Mouse (Mus musculus) kidney, adult 8-10 months (tissue): ENCODE results near the gene Gorasp2.
A peak's percentile ranks its signal among the peaks of the same experiment; 100 is the strongest.

Source experiments
- DNase-seq, 2 experiments: peaks; one replicate each; pipeline ENCODE4 v3.0.0; 2022

Gorasp2 gene

GRCm38 (mm10) chr2:70660887-70661714 is at the start of gene Gorasp2:
Gorasp2 (plus strand) TSS chr2:70661576.
- DNase-seq: peak; percentile 95 to 97

GRCm38 (mm10) chr2:70614745-70615351 is 46.5 kb upstream of the Gorasp2 start:
- no peak for DNase-seq

DNA sequence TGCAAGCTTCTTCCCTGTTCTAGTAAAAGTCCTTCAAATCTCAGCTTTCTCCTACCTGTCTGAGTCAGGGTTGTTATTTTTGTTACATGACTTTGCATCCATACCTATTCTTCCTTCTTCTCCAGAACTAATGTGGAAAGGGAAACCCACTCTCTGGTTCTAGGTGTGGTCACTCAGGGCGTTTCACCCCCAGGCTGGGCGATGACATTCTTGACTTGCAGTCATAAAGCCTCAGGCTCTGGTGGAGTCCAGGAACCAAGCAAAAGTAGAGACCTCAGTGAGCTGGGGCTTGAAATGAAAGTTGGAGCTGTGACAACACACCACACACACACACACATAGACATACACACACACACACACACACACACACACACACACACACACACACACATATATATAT is 45.3 kb upstream of the Gorasp2 start:
- DNase-seq: no peak

DNA sequence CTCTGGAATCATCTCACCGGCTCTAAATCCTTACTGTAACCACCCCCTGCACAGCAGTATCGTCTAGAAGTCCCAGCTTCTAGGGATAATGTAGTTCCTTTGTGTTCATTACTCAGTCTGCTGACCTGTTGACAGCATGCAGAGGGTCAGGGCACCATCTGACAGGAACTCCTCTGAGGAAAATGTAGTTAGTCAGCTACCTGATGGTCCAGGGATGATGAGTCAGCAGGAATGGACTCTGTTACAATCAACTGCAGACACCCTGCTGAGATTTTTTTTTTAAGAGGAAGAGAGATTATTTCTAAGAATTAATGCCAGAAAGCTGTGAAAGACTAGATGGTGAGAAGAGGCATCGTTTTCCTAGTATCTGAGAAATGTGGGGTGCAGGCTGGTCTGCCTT is 44.8 kb upstream of the Gorasp2 start:
- DNase-seq: no peak

- no peak for DNase-seq
Measured at GRCm38 (mm10) chr2:70619232-70619835, 42.0 kb upstream of the Gorasp2 start.

DNA sequence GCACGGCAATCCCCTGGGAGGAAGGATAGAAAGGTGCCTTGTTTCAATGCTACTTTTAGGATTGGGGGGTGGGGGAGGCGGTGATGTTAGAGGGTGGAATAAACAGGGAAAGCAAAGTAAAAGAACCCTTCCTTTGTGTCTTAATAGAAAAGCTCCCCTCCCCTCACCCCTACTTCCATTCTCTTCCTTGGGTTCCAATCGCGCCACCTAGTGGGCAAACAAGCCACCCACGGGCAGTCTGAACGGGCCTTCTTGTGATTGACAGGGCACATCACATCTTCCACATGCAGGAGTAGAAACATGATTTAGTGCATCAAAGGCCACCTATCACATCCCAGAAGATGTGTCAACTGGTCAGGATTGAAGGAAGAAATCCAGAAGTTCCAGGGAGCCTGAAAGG is 41.2 kb upstream of the Gorasp2 start:
- DNase-seq: peak; percentile 5 to 31

DNA sequence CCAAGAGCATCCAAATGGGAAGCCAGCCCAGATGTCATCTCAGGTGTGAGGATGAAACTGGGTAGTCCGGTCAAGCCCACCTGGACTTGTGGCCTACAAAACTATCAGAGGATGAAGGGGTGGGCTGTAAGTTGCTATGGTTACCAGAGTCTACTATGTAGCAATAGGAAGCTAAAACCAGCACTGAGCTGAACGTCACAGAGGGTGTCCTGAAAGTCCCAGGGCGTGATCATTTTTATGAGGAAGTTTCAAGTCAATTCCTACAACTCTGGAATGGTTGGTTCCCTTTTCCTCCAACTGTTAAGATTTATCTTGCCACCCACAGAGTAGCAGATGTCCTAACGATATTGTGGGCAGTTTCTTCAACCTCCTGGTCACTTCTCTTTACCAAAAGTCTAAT is 39.1 kb upstream of the Gorasp2 start:
- DNase-seq: no peak

DNA sequence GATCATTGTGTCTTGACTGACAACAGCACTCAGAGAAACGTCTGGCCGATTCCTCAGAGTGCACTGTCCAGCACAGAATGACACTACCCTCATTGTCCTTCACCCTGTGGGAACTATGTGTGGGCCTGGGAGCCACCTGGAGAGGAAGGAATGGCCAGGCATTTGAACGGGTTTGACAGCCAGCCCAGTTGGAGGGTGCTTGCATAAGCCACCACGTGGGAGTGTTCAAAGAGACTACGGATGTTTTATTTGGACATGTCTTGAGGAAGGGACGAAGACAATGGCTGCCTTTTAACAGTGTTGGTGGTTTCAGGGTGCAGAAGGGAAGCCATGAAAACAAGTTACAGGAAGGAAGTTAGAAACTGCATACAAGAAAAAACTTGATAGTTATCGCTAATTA is 35.6 kb upstream of the Gorasp2 start:
- DNase-seq: no peak

- DNase-seq: no peak
Measured at GRCm38 (mm10) chr2:70628397-70628796, 33.0 kb upstream of the Gorasp2 start.

GRCm38 (mm10) chr2:70629339-70629761 is 32.0 kb upstream of the Gorasp2 start:
- DNase-seq: peak; percentile 31 to 52

GRCm38 (mm10) chr2:70629921-70630320 is 31.5 kb upstream of the Gorasp2 start:
- no peak for DNase-seq

DNA sequence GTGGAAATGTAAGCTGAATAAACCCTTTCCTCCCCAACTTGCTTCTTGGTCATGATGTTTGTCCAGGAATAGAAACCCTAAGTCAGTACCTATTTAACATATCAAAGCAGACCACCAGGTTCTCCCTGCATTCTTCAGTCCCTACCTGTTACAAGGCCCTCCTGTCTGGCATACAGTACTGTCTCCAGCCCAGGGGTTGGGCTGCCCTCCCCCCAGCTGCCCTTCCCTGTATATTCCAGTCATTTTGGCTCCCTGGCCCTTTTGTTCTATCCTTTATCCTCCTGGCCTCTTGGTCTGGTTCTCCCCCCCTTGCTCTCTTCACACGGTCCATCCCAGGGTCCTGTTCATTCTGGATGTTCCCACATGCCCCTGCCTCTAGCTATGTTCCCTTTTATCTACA is 30.1 kb upstream of the Gorasp2 start:
- DNase-seq: no peak

GRCm38 (mm10) chr2:70632412-70632811 is 29.0 kb upstream of the Gorasp2 start:
- no peak for DNase-seq

DNA sequence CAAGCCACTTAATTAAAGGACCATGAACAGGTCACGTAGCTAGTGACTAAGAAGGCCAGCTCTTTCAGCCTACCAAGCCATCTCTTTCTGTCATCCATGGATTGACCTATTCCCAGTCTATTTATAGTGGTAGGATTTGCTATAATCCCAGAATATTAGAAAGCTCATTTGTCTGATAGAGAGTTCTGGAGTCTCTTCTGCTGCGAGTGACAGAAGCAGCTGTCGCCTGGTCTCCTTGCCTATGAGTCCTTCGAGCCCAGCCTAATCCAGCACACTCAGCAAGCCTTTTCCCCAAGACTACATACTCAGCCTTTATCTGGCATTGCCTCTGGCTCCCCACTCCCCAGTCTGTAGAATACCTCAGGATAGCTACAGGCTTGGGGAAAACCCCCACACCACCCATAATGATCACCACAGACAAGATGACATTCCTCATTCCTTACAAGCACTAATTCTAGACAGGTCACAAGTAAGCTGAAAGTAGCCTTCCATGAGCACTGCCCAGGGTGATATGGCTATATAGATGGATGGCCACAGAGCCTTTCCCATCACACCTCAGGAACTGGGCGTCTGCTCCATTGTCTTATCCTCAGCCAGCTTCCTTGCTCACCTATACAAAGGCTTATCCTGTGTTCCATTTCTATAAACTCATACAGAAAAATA is 27.2 kb upstream of the Gorasp2 start:
- no peak for DNase-seq

DNA sequence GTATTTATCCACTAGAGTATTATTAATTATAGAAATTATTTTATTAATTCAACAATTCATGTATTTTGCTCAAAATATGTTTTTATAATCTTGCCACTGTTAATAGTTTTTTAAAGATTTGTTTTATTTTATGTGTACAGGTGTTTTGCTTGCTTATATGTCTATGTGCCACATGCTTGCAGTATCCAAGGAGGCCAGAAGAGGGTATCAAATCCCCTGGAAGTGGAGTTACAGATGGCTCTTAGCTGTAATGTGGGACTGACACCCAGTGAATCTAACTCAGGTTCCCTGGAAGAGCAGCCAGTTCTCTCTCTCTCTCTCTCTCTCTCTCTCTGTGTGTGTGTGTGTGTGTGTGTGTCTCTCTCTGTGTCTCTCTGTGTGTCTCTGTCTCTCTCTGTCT is 20.4 kb upstream of the Gorasp2 start:
- no peak for DNase-seq

GRCm38 (mm10) chr2:70642971-70643565 is 18.3 kb upstream of the Gorasp2 start:
- no peak for DNase-seq

GRCm38 (mm10) chr2:70645266-70645780 is 16.1 kb upstream of the Gorasp2 start:
- no peak for DNase-seq

DNA sequence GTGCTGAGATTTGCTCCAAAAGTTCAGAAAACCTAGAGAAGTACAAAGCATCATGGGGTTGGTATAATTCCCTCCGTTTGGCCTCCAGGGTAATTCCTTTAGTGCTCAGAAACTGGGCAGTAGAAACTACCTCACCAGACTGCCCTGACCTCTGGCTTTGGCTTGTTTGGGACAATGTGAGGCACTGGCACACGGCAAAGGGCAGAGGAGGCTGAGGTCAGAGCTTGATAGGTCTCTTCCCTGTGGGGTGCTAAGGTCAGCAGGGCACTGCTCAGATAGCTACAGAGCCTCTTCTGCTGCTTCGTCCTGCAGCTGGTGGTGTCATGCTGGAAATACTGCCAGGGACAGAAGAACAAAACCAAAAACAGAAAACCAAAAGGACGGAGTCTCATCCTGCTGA is 13.7 kb upstream of the Gorasp2 start:
- no peak for DNase-seq

- DNase-seq: no peak
Measured at GRCm38 (mm10) chr2:70648271-70648670, 13.1 kb upstream of the Gorasp2 start.

DNA sequence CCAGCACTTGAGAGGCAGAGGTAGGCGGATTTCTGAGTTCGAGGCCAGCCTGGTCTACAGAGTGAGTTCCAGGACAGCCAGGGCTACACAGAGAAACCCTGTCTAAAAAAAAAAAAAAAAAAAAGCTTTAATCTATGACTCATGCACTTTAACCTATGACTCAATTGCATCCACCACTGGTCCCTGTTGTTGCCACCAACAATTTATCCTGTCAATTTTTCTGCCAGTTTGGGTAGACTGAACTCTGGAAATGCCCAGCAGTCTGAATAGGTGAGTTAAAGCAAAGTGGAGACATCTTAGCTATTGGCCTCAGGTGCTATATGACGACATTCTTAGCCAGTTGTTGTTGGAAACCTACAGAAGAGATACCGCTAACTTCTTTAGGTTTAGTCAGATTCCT is 11.9 kb upstream of the Gorasp2 start:
- no peak for DNase-seq

DNA sequence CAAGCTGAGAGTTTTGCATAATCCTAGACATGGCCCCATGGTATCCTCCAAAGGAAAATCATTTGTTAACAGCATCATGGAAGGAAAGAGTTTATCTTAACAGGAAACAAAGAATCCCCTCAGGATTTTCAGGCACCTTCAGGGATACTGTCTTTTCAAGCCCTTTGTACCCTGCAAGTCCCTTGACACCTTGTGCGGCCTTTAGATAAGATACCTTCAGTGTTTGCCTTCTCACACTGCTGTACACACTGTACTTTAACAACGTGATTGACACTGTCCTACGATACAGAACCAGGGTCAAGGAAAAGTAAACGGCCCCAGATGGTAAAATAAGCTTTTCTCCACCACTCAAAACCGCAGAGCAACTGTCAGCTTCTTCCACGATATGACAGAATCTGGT is 9.6 kb upstream of the Gorasp2 start:
- DNase-seq: no peak

DNA sequence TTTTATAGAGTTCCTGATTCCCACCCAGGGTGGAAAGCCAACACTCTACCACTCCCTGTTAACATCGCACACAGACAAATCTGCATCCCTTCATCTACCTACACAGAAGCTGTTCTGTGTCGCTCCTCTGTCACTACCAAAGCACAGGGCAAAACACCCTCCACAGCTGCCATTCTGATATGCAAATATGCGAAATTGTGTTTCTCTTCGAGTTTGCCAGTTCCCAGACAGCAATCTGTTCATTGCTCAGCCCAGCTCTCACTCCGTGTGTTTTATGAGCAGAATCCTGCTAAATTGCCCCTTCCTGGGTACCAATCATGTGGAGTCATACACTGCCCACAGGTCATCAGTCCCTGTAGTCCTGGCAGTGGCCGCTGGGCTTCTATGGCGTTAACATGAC is 4.3 kb upstream of the Gorasp2 start:
- no peak for DNase-seq
